Mouse (Mus musculus) forebrain, postnatal 0 days (tissue): ENCODE measurements around the gene Jchain. TPM values are rescaled to one million over a fixed set of nuclear protein-coding genes. Genes with fewer than 3 reads are reported as not detected.
A peak's percentile ranks its signal among the peaks of the same experiment; 100 is the strongest.

Source experiments
- ATAC-seq: fragments of 200-750 bp; cut with Nextera tagmentation; 2 replicates; pipeline ENCODE4 v1.8.0; 2017; ENCODE audit warnings: mild to moderate bottlenecking, moderate library complexity
- DNase-seq: peaks from one replicate; pipeline ENCODE4 v3.0.0-alpha.2; 2015
- H3K27ac ChIP-seq: fragments of 300-500 bp; sonication (generic); 2 replicates; pipeline ENCODE4 v1.5.1; 2014; ENCODE audit warnings: low read depth, mild to moderate bottlenecking, antibody characterized with exemption, low read length, moderate library complexity, mixed read lengths
- H3K27me3 ChIP-seq: fragments of 300-500 bp; sonication (generic); 2 replicates; pipeline ENCODE4 v1.6.1; 2014; ENCODE audit warnings: mild to moderate bottlenecking, low read length, mixed read lengths; ENCODE audit not compliant: insufficient read depth
- H3K36me3 ChIP-seq: fragments of 300-500 bp; sonication (generic); 2 replicates; pipeline ENCODE4 v1.6.1; 2014; ENCODE audit warnings: mild to moderate bottlenecking, moderate library complexity; ENCODE audit not compliant: insufficient read depth
- H3K4me1 ChIP-seq: fragments of 300-500 bp; sonication (generic); 2 replicates; pipeline ENCODE4 v1.6.1; 2014; ENCODE audit warnings: antibody characterized with exemption; ENCODE audit not compliant: insufficient read depth
- H3K4me2 ChIP-seq: fragments of 300-500 bp; sonication (generic); 2 replicates; pipeline ENCODE4 v1.6.1; 2014; ENCODE audit warnings: low read depth, mild to moderate bottlenecking, moderate library complexity
- H3K4me3 ChIP-seq: fragments of 300-500 bp; sonication (generic); 2 replicates; pipeline ENCODE4 v1.5.1; 2014; ENCODE audit warnings: low read depth, low read length, mixed read lengths
- H3K9ac ChIP-seq: fragments of 300-500 bp; sonication (generic); 2 replicates; pipeline ENCODE4 v1.6.1; 2014; ENCODE audit warnings: mild to moderate bottlenecking
- H3K9me3 ChIP-seq: fragments of 300-500 bp; sonication (generic); 2 replicates; pipeline ENCODE4 v1.6.1; 2016; ENCODE audit warnings: low read length
- CTCF ChIP-seq: sonication (generic); IDR thresholded peaks from 2 replicates; pipeline ENCODE4 v1.5.1; 2016; ENCODE audit warnings: antibody characterized with exemption, control low read depth, low read depth
- WGBS: fragments of 180-500 bp; shearing (Covaris S2); extraction: QIAGEN DNeasy Blood & Tissue Kit; methylation state at CpG from one replicate; pipeline ENCODE4 v1.1.7; 2014; 5-methylcytosine and 5-hydroxymethylcytosine counted together
- polyA plus RNA-seq: library from polyadenylated mRNA; unstranded; fragments of >200 nt; fragmentation: Nextera tagmentation; extraction: Ambion mirVana; gene quantifications from 2 replicates; pipeline ENCODE4 v1.2.1, GENCODE M21; 2015
- total RNA-seq: library from RNA; depleted of rRNA; stranded (reverse); fragments of >200 nt; gene quantifications from 2 replicates; pipeline ENCODE4 v1.2.3, GENCODE M21; 2014

The Jchain gene
- total and polyA plus RNA-seq, 2 experiments from 2014 or later: 0.14 to 0.28 TPM

DNA sequence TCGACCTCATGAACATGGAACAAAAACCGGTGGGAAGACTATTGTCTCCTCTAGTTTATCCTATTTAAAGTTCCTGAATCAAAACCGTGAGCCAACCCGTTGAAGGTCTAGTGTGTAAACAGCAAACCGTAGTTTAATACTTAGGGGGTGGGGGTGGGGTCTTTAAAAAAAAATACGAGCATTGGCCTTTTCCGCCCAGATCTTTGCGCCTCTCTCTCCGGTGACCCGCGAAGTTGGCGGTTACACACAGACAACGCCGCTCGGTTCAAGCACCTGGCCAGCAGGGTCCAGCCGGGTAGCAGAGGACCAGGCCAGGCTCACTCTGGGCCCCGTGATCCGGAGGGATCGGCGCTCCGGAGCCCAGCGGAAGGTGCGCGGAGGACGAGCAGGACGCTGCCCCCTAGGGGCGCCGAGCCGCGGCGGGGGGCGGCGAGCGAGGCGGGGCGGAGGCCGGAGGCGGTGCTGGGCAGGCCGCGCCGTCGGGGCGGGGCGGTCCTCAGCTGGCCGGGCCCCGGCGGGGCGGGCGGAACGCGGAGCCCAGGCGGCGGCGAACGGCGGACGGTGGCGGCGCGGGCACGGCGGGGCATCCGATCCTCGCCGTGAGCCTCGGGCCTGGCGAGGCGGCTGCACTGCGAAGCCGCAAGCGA is 36.9 kb upstream of the Jchain start, which contains the start of gene Rufy3:
Gene Rufy3, plus strand, starts transcription at position 540 of the 647 bp plus-strand sequence.
- Histone ChIP-seq H3K9me3 (no peaks in the 10 kb centered on the region), H3K27ac (peak within 1 kb of the TSS; percentile 86), H3K36me3 (no peaks in the 10 kb centered on the region), H3K4me2 (peak within 1 kb of the TSS; percentile 68), H3K4me1 (peaks cover 6% of the 10 kb centered on the region; the same call in 1 of the 2 replicates), H3K9ac (peak within 1 kb of the TSS; percentile 72), H3K27me3 (no peaks in the 10 kb centered on the region), H3K4me3 (peak within 1 kb of the TSS; percentile 84)
- 3% methylated on average over 32 of the region's 71 CpGs for WGBS
- ATAC-seq (peak; percentile 85), DNase-seq (peak; percentile 75)
- TF ChIP-seq CTCF: peak; percentile 62

DNA sequence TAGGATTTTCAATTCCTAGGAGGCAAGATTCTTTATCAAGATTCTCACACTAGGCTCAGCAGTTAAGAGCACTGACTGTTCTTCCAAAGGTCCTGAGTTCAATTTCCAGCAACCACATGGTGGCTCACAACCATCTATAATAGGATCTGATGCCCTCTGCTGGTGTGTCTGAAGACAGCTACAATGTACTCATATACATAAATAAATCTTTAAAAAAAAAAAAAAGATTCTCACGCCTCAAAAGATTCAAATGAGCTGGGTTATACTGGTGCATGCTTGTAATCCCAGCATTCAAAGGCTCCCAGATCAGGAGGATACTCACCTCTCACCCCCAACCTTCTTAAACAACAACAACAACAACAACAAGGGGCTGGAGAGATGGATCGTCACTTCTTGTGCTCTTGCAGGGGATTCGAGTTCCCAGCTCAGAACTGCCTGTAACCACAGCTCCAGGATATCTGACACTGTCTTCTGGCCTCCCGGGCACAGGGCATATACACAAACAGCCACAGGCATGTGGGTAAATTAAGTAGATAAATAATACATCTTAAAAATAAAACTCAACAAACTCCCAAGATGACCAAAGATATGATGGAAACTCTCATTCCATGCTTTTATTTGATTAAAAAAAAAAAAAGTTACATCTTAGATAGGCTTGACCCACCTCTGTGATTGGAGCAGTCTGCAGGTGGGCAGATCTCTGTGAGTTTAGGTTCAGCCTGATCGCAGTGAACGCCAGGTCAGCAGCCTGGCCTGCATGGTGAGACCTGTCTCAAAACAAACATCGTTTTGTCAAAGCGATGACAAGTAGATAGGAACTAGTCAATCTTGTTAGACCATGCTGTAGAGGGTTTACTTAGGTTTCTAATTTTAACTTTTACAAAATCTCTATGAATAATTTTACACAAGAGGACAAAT is 35.4 kb upstream of the Jchain start:
- 80% methylated on average over 8 of the region's 8 CpGs for WGBS
- DNase-seq (no peak), ATAC-seq (no peak)
- no peak overlapping the region for H3K27ac ChIP-seq
- 0 out of 2 replicates have a peak, but pooled peaks cover 2% of the 10 kb centered on the region for H3K36me3 ChIP-seq
- TF ChIP-seq CTCF: no peak
- H3K9ac ChIP-seq: no peak overlapping the region
- H3K4me1 ChIP-seq: peaks cover 6% of the 10 kb centered on the region; the same call in 1 of the 2 replicates
- H3K9me3 ChIP-seq: no peaks in the 10 kb centered on the region
- no peak overlapping the region for H3K4me2 ChIP-seq
- no peaks in the 10 kb centered on the region for H3K27me3 ChIP-seq
- no peak overlapping the region for H3K4me3 ChIP-seq

DNA sequence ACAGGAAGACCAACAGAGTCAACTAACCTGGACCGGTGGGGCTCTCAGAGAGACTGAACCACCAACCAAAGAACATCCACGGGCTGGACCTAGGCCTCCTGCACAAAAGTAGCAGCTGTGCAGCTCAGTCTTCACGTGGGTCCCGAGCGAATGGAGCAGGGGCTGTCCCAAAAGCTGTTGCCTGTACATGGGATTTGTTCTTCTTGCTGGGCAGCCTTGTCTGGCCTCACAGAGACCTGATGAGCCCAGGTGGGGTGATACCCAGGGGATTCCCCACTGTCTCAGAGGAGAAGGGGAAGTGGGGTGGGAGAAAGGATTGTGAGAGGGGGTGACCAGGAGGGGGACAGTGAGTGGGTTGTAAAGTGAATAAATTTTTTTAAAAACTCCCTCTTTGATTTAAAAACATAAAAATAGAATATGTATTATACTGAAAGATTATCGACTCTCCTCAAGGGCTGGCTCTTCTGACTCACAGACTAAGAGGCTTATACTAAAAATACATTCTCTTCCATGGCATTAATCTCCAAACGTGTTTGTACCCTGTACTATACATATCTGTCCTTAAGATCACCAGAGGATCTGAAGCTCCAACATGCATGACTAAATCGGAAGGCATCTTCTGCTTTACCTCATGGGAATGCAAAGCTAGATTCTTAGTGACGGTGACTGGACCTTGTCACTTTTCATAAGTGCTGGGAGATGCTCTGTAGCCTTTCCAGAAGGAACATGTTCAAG is 33.6 kb upstream of the Jchain start:
- H3K9ac ChIP-seq: no peak overlapping the region
- no peak overlapping the region for H3K27ac ChIP-seq
- H3K9me3 ChIP-seq: no peaks in the 10 kb centered on the region
- no peak overlapping the region for H3K4me2 ChIP-seq
- TF ChIP-seq CTCF: no peak
- H3K27me3 ChIP-seq: no peaks in the 10 kb centered on the region
- 87% methylated on average over 9 of the region's 9 CpGs for WGBS
- no peak for DNase-seq
- no peak for ATAC-seq
- peaks cover 9% of the 10 kb centered on the region; the same call in 1 of the 2 replicates for H3K4me1 ChIP-seq
- H3K36me3 ChIP-seq: 0 out of 2 replicates have a peak, but pooled peaks cover 3% of the 10 kb centered on the region
- no peak overlapping the region for H3K4me3 ChIP-seq

DNA sequence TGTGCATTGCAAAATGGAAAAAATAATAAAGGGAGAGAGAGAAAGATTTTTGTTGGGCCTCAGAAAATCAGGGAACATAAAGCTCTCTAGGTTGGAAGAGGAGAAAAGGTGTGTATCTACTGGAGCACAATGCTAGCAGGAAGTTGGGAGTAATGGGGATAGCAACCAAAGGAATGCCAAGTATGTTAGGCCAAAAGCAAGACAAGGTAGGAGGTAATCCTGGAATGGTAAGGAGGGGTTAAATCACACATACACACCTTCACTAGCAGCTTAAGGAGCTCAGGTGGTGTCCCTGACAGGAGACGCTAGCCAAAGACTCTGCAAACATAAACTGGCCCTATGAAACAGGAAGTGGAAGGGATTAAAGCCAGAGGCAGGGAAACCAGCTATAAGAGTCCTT is 31.3 kb upstream of the Jchain start:
- H3K4me3 ChIP-seq: no peak overlapping the region
- H3K4me2 ChIP-seq: no peak overlapping the region
- 0 out of 2 replicates have a peak, but pooled peaks cover 3% of the 10 kb centered on the region for H3K36me3 ChIP-seq
- H3K27ac ChIP-seq: no peak overlapping the region
- TF ChIP-seq CTCF: no peak
- no peaks in the 10 kb centered on the region for H3K9me3 ChIP-seq
- WGBS: 49% methylated on average over 1 of the region's 1 CpGs
- ATAC-seq: no peak
- no peak overlapping the region for H3K9ac ChIP-seq
- no peak for DNase-seq
- peaks cover 19% of the 10 kb centered on the region for H3K4me1 ChIP-seq
- no peaks in the 10 kb centered on the region for H3K27me3 ChIP-seq

DNA sequence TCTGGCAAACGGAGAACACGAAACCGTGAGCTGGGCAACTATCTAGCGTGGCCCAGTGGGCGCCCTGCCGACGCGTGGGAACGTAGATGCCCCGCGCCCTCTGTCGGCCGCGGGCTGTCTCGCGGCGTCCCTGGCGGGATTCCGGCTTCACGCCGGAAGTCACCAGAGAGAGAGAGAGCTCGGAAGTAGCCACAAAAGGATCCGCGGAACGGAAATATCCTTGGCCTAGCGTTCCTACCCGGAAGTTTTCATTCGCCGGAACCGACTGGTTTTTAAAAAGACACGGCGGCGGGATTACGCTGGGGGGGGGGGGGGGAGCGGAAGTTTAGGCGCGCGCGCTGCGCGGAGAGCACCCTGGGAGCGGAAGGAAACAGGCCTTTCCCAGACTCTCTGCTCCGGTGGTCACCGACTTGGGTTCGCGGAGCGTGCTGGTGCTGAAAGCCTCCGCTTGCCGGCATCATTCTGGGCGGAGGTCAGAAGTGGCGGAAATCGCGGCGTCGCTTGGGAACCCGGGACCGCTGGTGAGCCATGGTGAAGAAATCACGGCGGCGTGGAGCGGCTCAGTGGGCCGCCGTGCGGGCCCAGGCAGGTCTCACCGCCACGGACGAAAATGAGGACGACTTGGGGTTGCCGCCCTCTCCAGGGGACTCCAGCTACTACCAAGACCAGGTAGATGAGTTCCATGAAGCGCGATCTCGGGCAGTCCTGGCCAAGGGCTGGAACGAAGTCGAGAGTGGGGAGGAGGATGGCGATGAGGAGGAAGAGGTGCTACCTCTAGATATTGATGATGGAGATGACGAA is 26.6 kb upstream of the Jchain start, which contains the start of gene Utp3:
Gene Utp3, plus strand, starts transcription at position 377 of the 801 bp plus-strand sequence.
- Histone ChIP-seq H3K4me1 (peaks cover 21% of the 10 kb centered on the region), H3K27me3 (no peaks in the 10 kb centered on the region), H3K4me3 (peak within 1 kb of the TSS; percentile 80), H3K4me2 (peak within 1 kb of the TSS; percentile 84), H3K9me3 (no peaks in the 10 kb centered on the region), H3K27ac (peak within 1 kb of the TSS; percentile 88), H3K36me3 (0 out of 2 replicates have a peak, but pooled peaks cover 3% of the 10 kb centered on the region), H3K9ac (peak within 1 kb of the TSS; percentile 81)
- WGBS: 1% methylated on average over 76 of the region's 76 CpGs
- peak; percentile 90 for TF ChIP-seq CTCF
- DNase-seq (peak; percentile 100), ATAC-seq (peak; percentile 96)
